Mouse (Mus musculus): ENCODE data around the gene Dbn1. TPM values are rescaled to one million over a fixed set of nuclear protein-coding genes. Genes with fewer than 3 reads are reported as not detected.

Gene Dbn1
- polyA plus RNA-seq (2012; rRNA removed), result 5.2 and 5.5 TPM in 2 replicates

DNA sequence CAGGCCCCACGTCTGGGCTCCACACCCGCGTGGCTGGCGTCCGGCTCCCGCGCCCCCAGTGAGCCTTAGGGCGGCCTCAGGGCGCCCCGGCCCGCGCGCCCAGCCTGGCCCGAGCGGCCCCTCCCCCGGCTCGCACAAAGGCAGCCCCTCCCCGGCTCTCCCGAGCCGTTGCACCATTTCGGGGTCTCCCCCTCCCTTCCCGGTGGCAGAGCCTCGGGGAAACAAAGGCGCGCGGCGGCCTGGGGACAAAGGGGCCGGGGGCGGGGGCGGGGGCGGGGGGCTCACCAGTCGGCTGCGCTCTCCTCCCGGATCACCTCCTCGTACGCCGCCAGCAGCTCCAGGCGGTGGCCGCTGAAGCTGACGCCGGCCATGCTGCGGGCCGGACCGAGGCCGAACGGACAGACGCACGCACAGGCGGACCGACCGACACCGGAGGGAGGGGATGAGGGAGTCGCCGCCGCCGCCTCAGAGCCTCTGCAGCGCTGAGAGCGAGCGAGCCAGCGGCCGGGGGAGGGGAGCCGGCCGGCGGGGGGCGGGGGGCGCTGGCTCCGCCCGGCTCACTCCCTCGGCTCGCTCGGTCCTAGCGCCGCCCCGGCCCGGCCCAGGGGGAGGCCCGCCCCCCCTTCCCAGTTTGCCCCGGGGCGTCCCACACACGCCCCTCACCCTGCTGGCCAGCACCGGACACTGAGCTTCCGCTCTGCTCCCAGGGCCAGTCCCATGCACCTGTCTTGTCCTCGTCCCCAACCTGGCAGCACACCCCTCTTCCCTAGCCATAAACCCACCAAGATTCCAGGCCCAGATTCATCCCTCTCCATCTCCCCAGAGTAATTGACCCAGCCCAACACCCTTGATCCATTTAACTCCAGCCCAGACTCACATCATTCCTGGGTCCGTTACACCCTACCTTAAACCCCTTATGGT, at the start of gene Dbn1:
TSS of gene Dbn1 (minus strand) at position 534 of the 921 bp plus-strand sequence.

DNA sequence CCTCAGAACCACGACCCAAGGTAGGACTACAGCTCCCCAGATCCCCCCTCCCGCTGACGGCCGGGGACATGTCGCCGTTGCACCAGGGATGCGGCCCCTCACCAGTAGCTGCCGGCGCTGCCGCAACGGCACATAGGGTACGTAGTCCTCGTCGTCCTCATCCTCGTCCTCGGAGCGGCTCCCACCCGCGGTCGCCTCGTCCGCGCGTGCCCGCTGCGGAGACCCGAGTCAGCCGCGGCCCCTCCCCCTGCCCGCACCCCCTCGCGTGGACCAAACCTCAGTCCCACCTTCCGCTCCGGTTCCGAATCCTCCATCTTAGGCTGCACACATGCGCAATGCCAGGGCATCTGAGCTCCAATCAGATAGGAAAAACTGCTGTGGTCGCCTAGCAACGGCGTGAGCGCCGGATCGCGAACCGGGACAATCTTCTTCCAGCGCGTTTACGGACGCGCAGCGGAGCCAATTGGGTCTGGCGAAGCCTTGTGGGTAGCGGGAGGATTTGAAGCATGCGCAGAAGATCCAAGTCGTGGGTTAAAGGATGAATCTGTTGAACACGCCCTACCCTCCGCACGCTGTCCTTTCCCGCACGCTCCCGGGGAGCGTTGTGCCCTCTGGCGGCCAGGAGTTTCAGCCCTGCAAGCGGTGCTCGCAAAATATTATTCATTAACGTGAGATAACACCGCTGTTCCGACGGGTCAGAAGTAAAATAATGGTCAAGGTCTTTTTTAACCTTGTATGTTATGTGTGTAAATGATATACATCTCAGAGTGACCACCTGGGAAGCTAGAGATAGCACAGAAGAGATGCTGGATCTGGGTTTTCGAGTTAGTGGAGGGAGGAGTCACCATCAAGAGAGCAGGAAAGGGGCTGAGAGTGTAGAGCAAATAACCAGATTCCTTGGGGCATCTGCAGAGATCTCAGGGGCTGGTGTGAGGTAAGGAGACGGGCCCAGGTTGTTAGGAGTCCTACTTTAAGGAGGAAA, 48.6 kb upstream of the Dbn1 start, which contains the start of gene Ddx41:
TSS of gene Ddx41 (minus strand) at position 465 of the 982 bp plus-strand sequence.

DNA sequence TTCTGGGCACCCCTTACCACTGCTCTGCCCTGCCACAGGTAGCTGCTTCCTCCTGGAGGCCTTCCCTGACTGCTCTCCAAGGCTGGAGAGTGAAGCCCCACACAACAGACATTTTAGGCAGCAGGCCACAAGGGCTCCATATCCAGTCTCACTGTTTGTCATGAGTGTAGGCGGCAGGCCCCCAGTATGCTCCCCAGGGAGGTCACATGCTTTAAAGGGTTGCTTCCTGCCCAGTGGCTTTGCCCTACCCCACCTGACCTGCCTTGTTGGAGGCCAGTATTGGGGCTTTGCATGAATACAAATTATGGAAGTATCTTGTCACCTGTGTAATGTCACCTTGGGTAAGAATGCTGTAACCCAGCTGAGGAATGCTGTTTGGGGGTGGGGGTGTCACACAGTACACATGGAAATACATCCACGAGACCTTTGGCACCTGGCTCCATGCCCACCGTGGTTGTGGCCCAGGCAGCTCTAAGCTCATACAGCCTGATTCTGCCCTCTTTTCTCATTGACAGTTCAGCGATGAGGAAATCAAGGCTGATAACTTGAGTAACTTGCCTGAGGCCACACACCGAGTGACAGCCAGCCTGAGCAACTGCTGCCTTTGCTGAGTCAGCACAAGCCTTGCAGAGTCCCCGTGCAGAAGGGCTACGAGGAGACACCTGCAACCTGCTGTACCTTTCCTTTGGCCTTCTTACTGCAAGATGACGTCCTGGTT, 41.4 kb upstream of the Dbn1 start, which contains the start of gene Dok3:
TSS of gene Dok3 (minus strand) at position 99 of the 718 bp plus-strand sequence.

DNA sequence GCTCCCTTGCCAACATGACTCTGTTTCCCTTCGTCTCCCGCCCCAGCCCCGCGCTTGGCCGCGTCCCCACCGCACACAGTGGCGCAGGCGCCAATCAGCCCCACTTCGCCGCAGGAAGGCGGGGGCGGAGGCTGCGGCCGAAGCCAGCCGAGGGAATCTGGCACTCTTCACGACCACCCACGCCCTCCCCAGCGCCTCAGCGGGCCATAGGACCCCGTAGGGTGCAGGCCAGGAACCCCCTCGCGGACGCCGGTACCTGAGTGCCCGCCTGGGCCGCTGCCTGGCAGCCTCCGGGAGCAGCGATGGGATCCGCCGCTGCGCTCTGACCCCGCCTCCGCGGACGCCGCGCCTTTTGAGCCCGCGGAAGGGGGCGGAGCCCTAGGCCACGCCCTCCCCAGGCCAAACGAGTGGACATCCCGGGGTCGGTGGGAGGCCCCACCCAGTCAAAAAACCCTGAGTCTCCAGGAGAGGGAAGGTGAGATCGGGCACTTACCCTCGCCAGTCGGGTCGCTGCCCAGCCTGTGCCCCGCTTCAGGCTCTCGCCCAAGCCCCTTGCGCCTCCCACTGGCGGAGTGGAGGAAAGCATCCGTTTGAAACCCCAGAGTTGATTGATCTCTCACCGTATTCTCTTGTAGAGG, 25.3 kb upstream of the Dbn1 start, which contains the start of gene Pdlim7:
TSS of gene Pdlim7 (minus strand) at position 566 of the 638 bp plus-strand sequence.

DNA sequence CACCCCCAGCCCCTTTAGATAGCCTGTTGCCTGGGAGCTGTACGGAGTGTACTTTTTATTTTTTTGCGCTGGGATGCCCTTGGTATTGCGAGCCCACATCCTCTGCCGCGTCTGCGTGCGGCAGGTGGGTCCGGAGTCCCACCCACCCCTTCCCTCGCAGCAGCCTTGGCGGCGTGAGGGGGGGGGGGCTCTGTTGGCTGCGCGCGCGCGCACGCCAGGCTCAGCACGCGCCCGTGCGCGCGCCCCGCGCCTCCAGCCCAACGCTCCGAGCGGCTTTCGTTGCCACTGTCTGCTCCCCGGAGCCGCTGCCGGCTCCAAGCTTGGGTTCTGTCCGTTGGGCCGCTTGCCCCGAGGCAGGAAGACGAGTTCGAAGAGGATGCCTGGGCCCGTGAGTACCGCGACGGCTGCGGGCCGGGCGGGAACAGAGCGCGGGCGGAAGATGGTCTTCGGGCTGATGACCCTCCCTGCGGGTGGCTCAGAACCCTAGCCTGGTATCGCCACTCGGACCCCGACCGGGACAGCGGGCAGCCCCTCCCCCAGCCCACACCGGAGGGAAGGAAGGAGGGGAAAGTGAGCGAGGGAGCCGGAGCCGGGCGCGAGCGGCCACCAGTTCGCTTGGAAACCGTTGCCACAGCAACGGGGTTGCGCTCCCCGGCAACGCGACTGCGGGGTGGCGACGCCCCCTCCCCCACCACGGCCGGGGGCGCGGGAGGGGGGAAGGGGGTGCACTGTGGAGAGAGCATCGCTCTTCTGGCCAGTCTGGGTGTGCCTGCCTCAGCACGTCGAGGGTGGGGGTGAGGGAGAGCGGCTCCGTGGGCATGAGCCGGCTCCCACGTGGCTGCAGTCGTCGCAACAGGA, 23.7 kb downstream of the Dbn1 start, which contains the start of gene Prr7:
TSS of gene Prr7 (plus strand) at position 241 of the 858 bp plus-strand sequence.

DNA sequence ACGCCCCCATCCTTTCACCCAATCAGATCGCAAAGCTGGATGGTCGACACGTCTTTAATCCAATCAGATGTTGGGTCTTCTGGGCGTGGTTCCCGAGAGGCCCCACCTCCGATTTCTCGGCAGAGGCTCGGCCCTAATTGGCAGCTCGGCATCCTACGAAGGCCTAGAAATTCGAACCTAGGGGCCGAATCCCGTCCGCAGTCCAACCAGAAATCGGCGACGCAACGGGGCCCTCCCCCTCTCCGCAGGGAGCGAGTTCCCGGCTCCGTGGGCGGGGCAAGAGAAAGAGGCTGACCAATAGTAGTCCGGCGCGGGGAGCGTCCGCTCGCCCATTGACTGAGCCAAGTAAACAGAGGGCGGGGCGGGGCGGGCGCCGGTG, 43.0 kb downstream of the Dbn1 start, which contains the start of gene Grk6:
TSS of gene Grk6 (plus strand) at position 136 of the 379 bp plus-strand sequence.

DNA sequence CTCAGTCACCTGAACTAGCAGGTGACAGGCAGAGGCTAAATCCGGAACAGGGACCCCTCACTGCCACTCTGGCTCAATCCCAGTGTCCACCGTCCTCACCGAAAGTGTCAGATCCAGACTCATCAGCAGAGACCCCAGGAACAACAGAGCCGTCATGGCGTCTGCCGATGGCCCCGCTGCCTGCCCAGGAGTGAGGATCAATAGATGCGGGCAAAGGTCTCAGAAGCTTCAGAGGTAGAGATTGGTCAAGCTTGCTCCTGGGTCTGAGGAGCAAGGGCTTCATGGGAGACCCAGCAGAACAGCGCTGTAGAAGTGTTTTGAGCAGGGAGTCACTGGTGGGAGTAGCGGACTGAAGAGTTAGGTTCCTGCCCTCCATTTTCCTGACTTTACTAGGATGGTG, 61.3 kb downstream of the Dbn1 start, which contains the start of gene F12:
TSS of gene F12 (minus strand) at position 181 of the 400 bp plus-strand sequence.

Other genes with a start within 250 kb of the Dbn1 start
- gene Prelid1, start 167.6 kb downstream of the Dbn1 start, polyA plus RNA-seq (2012; rRNA removed), result 147 and 149 TPM in 2 replicates
- gene Rab24, start 166.2 kb downstream of the Dbn1 start, polyA plus RNA-seq (2012; rRNA removed), result 53.1 and 64.8 TPM in 2 replicates
- gene Mxd3, start 158.3 kb downstream of the Dbn1 start, polyA plus RNA-seq (2012; rRNA removed), result 14.6 and 15.5 TPM in 2 replicates
- 49.8 and 52.0 TPM in 2 replicates for gene Lman2, start 125.3 kb downstream of the Dbn1 start, polyA plus RNA-seq (2012; rRNA removed)
- gene Rgs14, start 118.4 kb downstream of the Dbn1 start, polyA plus RNA-seq (2012; rRNA removed), result 4.3 and 5.2 TPM in 2 replicates
- gene Slc34a1, start 89.9 kb downstream of the Dbn1 start, polyA plus RNA-seq (2012; rRNA removed), result not detected in 2 replicates
- not detected in 2 replicates for gene Pfn3, start 72.9 kb downstream of the Dbn1 start, polyA plus RNA-seq (2012; rRNA removed)
- gene F12, start 61.3 kb downstream of the Dbn1 start, polyA plus RNA-seq (2012; rRNA removed), result 238 and 242 TPM in 2 replicates
- gene Grk6, start 43.0 kb downstream of the Dbn1 start, polyA plus RNA-seq (2012; rRNA removed), result 20.6 and 24.2 TPM in 2 replicates
- gene Prr7, start 23.8 kb downstream of the Dbn1 start, polyA plus RNA-seq (2012; rRNA removed), result 0.58 and 0.66 TPM in 2 replicates
- 13.9 and 14.6 TPM in 2 replicates for gene Pdlim7, start 25.6 kb upstream of the Dbn1 start, polyA plus RNA-seq (2012; rRNA removed)
- 18.5 and 21.4 TPM in 2 replicates for gene Dok3, start 41.2 kb upstream of the Dbn1 start, polyA plus RNA-seq (2012; rRNA removed)
- 25.8 and 26.8 TPM in 2 replicates for gene Ddx41, start 48.5 kb upstream of the Dbn1 start, polyA plus RNA-seq (2012; rRNA removed)
- gene Fam193b, start 83.0 kb upstream of the Dbn1 start, polyA plus RNA-seq (2012; rRNA removed), result 22.0 and 27.4 TPM in 2 replicates
- gene Tmed9, start 85.6 kb upstream of the Dbn1 start, polyA plus RNA-seq (2012; rRNA removed), result 68.7 and 69.9 TPM in 2 replicates
- 8.1 and 8.5 TPM in 2 replicates for gene B4galt7, start 111.8 kb upstream of the Dbn1 start, polyA plus RNA-seq (2012; rRNA removed)
- gene Caml, start 134.9 kb upstream of the Dbn1 start, polyA plus RNA-seq (2012; rRNA removed), result 13.9 and 15.5 TPM in 2 replicates
- 12.5 and 13.6 TPM in 2 replicates for gene Ddx46, start 146.9 kb upstream of the Dbn1 start, polyA plus RNA-seq (2012; rRNA removed)
- gene B230219D22Rik, start 205.0 kb upstream of the Dbn1 start, polyA plus RNA-seq (2012; rRNA removed), result 16.8 and 18.7 TPM in 2 replicates
- 17.0 and 18.9 TPM in 2 replicates for gene Txndc15, start 226.5 kb upstream of the Dbn1 start, polyA plus RNA-seq (2012; rRNA removed)
- gene Pcbd2, start 239.3 kb upstream of the Dbn1 start, polyA plus RNA-seq (2012; rRNA removed), result 25.9 and 28.1 TPM in 2 replicates

Measured in liver, embryonic 18 days (tissue).